Comparison of ENCODE assay signal across 8 mouse cellular contexts in genomic region chr12:112155218-112156051, GRCm38 (mm10). TPM values are rescaled to one million over a fixed set of nuclear protein-coding genes. Genes with fewer than 3 reads are reported as not detected.
DNase-seq lines count a peak whose midpoint lies in the region; ATAC-seq and TF ChIP-seq lines count a peak whose summit lies in the region.

No protein-coding gene starts in this region.

- no peak overlapping the region for H3K4me3 ChIP-seq in intestine, postnatal 0 days (ENCODE audit: low read depth, low read length)
- no peak overlapping the region for H3K4me3 ChIP-seq in lung, postnatal 0 days (ENCODE audit: low read depth, low read length)

- 66% methylated on average over 16 of the region's 16 CpGs for WGBS in intestine, postnatal 0 days
- whole genome bisulfite sequencing in lung, postnatal 0 days: 55% methylated on average over 16 of the region's 16 CpGs

- H3K9ac ChIP-seq in intestine, postnatal 0 days (ENCODE audit: low read depth, low read length): no peak overlapping the region
- no peak overlapping the region for H3K9ac ChIP-seq in lung, postnatal 0 days (replicated peaks; ENCODE audit: low read depth)

- DNase-seq in cerebellum, postnatal 10 days: peak; percentile 57 to 58
- no peak for DNase-seq in cerebellum, postnatal 36 days
- peak; percentile 61 to 76 for DNase-seq in heart, adult 18-20 months
- DNase-seq in lung, postnatal 0 days (ENCODE audit: low spot score): peak; percentile 54
- no peak for DNase-seq in left cerebral cortex, adult 8-10 months (ENCODE audit: low spot score in 2 of 2)
- DNase-seq in left cerebral cortex, adult 9 months (ENCODE audit: low spot score in 2 of 2): no peak

- ATAC-seq in intestine, postnatal 0 days: no peak
- peak; percentile 45 for ATAC-seq in lung, postnatal 0 days
- ATAC-seq in megakaryocyte, adult 5-6 weeks (ENCODE audit: poor library complexity, severe bottlenecking): no peak

- peak overlapping the region; percentile 46; the same call in 1 of the 2 replicates for H3K27ac ChIP-seq in intestine, postnatal 0 days (ENCODE audit: low read depth, low read length)
- peak overlapping the region; percentile 82 for H3K27ac ChIP-seq in lung, postnatal 0 days (ENCODE audit: low read length)

- H3K4me1 ChIP-seq in intestine, postnatal 0 days (replicated peaks; ENCODE audit: control insufficient read depth, insufficient read depth, low read length): no peaks in the 10 kb centered on the region; the same call in 1 of the 2 replicates
- H3K4me1 ChIP-seq in lung, postnatal 0 days (ENCODE audit: insufficient read depth, low read depth, low read length): 0 out of 2 replicates have a peak, but pooled peaks cover 5% of the 10 kb centered on the region

- no peaks in the 10 kb centered on the region for H3K36me3 ChIP-seq in intestine, postnatal 0 days (ENCODE audit: control insufficient read depth, insufficient read depth)
- no peaks in the 10 kb centered on the region for H3K36me3 ChIP-seq in lung, postnatal 0 days (ENCODE audit: insufficient read depth, low read length)

- TF ChIP-seq CTCF in intestine, postnatal 0 days (IDR thresholded peaks at IDR 0.05; ENCODE audit: low read depth): no peak
- no peak for TF ChIP-seq CTCF in lung, postnatal 0 days (IDR thresholded peaks at IDR 0.05)

- 0 out of 2 replicates have a peak, but pooled peaks have one; percentile 31 for TF ChIP-seq EP300 in lung, postnatal 0 days (IDR thresholded peaks at IDR 0.05)

- no peak overlapping the region for H3K4me2 ChIP-seq in intestine, postnatal 0 days (replicated peaks; ENCODE audit: low read depth)
- no peak overlapping the region for H3K4me2 ChIP-seq in lung, postnatal 0 days (replicated peaks; ENCODE audit: low read depth, low read length)

- H3K9me3 ChIP-seq in intestine, postnatal 0 days (ENCODE audit: control insufficient read depth): no peaks in the 10 kb centered on the region
- no peaks in the 10 kb centered on the region for H3K9me3 ChIP-seq in lung, postnatal 0 days (ENCODE audit: low read length)

- no peaks in the 10 kb centered on the region for H3K27me3 ChIP-seq in intestine, postnatal 0 days (replicated peaks; ENCODE audit: control insufficient read depth, insufficient read depth, low read length)
- no peaks in the 10 kb centered on the region for H3K27me3 ChIP-seq in lung, postnatal 0 days (replicated peaks; ENCODE audit: insufficient read depth, low read length)

RNA-seq across cellular contexts. Expression of gene Kif26a, which starts 9.4 kb away (rescaled TPM):
- 1 to 10 TPM; 8.1 to 8.3 TPM for total RNA-seq in heart, adult 18-20 months (2021)
- 0.89 and 1.1 TPM in 2 replicates for polyA plus RNA-seq in intestine, postnatal 0 days (2015; fragmentation: Nextera tagmentation; extraction: Ambion mirVana)
- 2.9 and 3.0 TPM in 2 replicates for polyA plus RNA-seq in lung, postnatal 0 days (2015; fragmentation: Nextera tagmentation; extraction: Ambion mirVana)
- total RNA-seq in megakaryocyte, adult 5-6 weeks (2015): not detected in 2 replicates
- not detected in 2 replicates for total RNA-seq in megakaryocyte, adult 5-6 weeks (2017)
- total RNA-seq in left cerebral cortex, adult 8-10 months (2022): 1 to 10 TPM; 4.8 to 5.7 (median 5.1) TPM

RNA-seq across cellular contexts. Expression of gene Aspg, which starts 49.0 kb away (rescaled TPM):
- total RNA-seq in heart, adult 18-20 months (2021): 1 to 10 TPM in 1 of 2 experiments, under 1 TPM in 1; 0.17 to 4.3 TPM
- 14.3 and 14.4 TPM in 2 replicates for polyA plus RNA-seq in intestine, postnatal 0 days (2015; fragmentation: Nextera tagmentation; extraction: Ambion mirVana)
- polyA plus RNA-seq in lung, postnatal 0 days (2015; fragmentation: Nextera tagmentation; extraction: Ambion mirVana): 2.5 and 2.6 TPM in 2 replicates
- not detected in 2 replicates for total RNA-seq in megakaryocyte, adult 5-6 weeks (2015)
- not detected in 2 replicates for total RNA-seq in megakaryocyte, adult 5-6 weeks (2017)
- total RNA-seq in left cerebral cortex, adult 8-10 months (2022): 1 to 10 TPM; 1.8 to 8.5 (median 4.9) TPM

Comparison
In these comparisons a context has a peak if more than half of its experiments do, and no peak if none do; other contexts are left out.
1. DNase-seq: peak in cerebellum, postnatal 10 days (2 of 2), heart, adult 18-20 months (2 of 2) and lung, postnatal 0 days (single experiment); none in cerebellum, postnatal 36 days (0 of 2), left cerebral cortex, adult 8-10 months (0 of 2) and left cerebral cortex, adult 9 months (0 of 2).
2. RNA of gene Kif26a, which starts 9.4 kb away (total RNA-seq): 8.1 to 8.3 TPM in heart, adult 18-20 months and 4.8 to 5.7 TPM in left cerebral cortex, adult 8-10 months; not detected in megakaryocyte, adult 5-6 weeks; every median in the first group is over 4 times any median in the second.